Mouse (Mus musculus): ENCODE results near the gene Sh3d21. TPM values are rescaled to one million over a fixed set of nuclear protein-coding genes. Genes with fewer than 3 reads are reported as not detected.

The Sh3d21 gene
- total and polyA plus RNA-seq, 3 experiments = 1.5 to 2.7 (median 2.0) TPM

DNA sequence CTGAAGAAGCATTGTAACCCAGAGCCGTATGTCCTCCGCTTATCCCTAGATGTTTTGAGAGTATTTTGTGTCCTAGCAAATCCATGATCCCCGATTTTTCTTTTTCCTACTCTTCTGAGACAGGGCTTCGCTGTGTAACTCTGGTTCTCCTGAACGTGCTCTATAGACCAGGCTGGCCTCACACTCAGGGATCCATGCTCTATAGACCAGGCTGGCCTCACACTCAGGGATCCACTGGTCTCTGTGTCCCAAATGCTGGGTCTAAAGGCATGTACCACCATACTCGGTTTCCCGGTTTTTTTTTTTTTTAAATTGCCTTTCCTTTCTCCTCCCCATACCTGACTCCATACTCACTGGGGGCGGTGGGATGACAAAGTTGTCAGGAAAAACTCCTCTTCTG lies 2.3 kb downstream of the Sh3d21 start:
- Histone ChIP-seq H3K4me3 (no peak overlapping the region), H3K9ac (ENCODE audit: low read depth, low read length) (no peak overlapping the region), H3K4me1 (ENCODE audit: control insufficient read depth, insufficient read depth, low read length) (peaks cover 3% of the 10 kb centered on the region), H3K27ac (no peak overlapping the region), H3K27me3 (ENCODE audit: control insufficient read depth, insufficient read depth, low read length) (no peaks in the 10 kb centered on the region), H3K79me2 (replicated peaks; ENCODE audit: control insufficient read depth, insufficient read depth, low read length) (no peaks in the 10 kb centered on the region), H3K36me3 (ENCODE audit: control insufficient read depth, insufficient read depth, low read length) (peaks cover 4% of the 10 kb centered on the region; the same call in 1 of the 2 replicates)
- TF ChIP-seq POLR2A (IDR thresholded peaks at IDR 0.05; ENCODE audit: insufficient read depth, low read depth, low read length) (no peak), EP300 (IDR thresholded peaks at IDR 0.05; ENCODE audit: insufficient read depth, low read depth, low read length) (no peak), CTCF (IDR thresholded peaks at IDR 0.05) (no peak)
- intact Hi-C loops (cut with DNase I) = no loop called here
- no peak for DNase-seq
- WGBS = 93% methylated on average over 8 of the region's 8 CpGs

DNA sequence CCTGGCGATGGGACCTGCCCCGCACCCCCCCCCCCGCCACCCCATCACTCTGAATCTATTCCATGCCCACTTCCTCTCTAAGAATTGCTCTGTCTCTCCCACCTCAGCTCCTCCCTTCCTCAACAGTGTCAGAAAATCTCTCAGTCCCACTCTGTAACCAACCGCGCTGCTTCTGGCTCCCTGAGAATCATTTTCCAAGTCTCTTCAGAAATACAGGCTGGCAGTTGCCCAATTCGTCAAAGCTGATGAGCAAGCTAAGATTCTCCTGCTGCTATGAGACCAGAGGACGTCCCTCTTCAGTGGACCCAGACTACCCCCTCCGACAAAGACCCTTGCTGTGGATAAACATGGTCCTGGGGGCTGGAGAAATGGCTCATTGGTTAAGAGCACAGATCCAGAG lies 3.8 kb downstream of the Sh3d21 start:
- no peak overlapping the region for H3K9ac ChIP-seq (ENCODE audit: low read depth, low read length)
- no peak overlapping the region for H3K27ac ChIP-seq
- no peaks in the 10 kb centered on the region for H3K36me3 ChIP-seq (ENCODE audit: control insufficient read depth, insufficient read depth, low read length)
- no peaks in the 10 kb centered on the region for H3K79me2 ChIP-seq (replicated peaks; ENCODE audit: control insufficient read depth, insufficient read depth, low read length)
- WGBS = 62% methylated on average over 8 of the region's 8 CpGs
- H3K27me3 ChIP-seq (ENCODE audit: control insufficient read depth, insufficient read depth, low read length) = no peaks in the 10 kb centered on the region
- TF ChIP-seq CTCF (IDR thresholded peaks at IDR 0.05) (no peak), EP300 (IDR thresholded peaks at IDR 0.05; ENCODE audit: insufficient read depth, low read depth, low read length) (no peak), POLR2A (IDR thresholded peaks at IDR 0.05; ENCODE audit: insufficient read depth, low read depth, low read length) (no peak)
- peaks cover 7% of the 10 kb centered on the region for H3K4me1 ChIP-seq (ENCODE audit: control insufficient read depth, insufficient read depth, low read length)
- DNase-seq = peak in 1 of 2 experiments; percentile 13
- intact Hi-C loops (cut with DNase I) = no loop called here
- no peak overlapping the region for H3K4me3 ChIP-seq

DNA sequence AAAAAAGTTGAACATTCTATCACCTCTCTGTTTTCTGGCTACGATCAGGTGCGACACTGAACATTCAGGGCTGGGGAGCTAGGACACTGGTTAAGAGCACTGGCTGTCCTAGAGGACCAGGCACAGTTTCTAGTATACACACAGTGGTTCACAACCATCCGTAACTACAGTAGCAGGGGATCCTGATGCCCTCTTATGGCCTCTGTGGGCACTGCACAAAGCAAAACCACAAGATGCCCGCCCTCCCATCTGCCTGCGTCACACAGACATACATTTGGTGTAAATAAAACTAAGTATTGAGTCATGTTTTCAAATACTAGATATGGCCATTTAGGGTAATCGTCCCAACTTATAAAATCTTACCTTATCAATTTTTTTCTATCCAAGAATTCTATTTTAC lies 5.7 kb downstream of the Sh3d21 start:
- TF ChIP-seq EP300 (IDR thresholded peaks at IDR 0.05; ENCODE audit: insufficient read depth, low read depth, low read length) (no peak), CTCF (IDR thresholded peaks at IDR 0.05) (peak; percentile 51)
- DNase-seq = no peak
- Histone ChIP-seq H3K4me1 (ENCODE audit: control insufficient read depth, insufficient read depth, low read length) (peaks cover 6% of the 10 kb centered on the region), H3K27me3 (ENCODE audit: control insufficient read depth, insufficient read depth, low read length) (no peaks in the 10 kb centered on the region), H3K36me3 (ENCODE audit: control insufficient read depth, insufficient read depth, low read length) (no peaks in the 10 kb centered on the region), H3K4me3 (no peak overlapping the region), H3K79me2 (replicated peaks; ENCODE audit: control insufficient read depth, insufficient read depth, low read length) (no peaks in the 10 kb centered on the region), H3K9ac (ENCODE audit: low read depth, low read length) (no peak overlapping the region), H3K27ac (no peak overlapping the region)
- WGBS = 92% methylated on average over 6 of the region's 6 CpGs
- intact Hi-C loops (cut with DNase I) = no loop called here

DNA sequence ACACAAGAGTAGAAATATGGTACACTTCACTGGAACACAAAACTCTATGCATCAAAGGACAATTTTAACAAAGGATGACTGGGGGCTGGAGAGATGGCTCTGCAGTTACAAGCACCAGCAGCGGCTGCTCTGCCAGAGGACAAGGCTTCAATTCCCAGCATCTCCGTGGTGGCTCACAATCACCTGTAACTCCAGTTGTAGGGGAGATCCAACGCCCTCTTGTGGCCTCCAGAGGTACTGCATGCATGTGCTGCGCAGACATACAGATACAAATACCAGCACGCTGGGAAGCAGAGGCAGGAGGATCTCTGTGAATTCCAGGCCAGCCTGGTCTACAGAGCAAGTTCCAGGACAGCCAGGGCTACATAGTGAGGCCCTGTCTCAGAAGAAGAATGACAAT lies 6.7 kb downstream of the Sh3d21 start:
- TF ChIP-seq EP300 (IDR thresholded peaks at IDR 0.05; ENCODE audit: insufficient read depth, low read depth, low read length) (no peak), CTCF (IDR thresholded peaks at IDR 0.05) (peak; percentile 82)
- H3K27me3 ChIP-seq (ENCODE audit: control insufficient read depth, insufficient read depth, low read length) = no peaks in the 10 kb centered on the region
- no peaks in the 10 kb centered on the region for H3K79me2 ChIP-seq (replicated peaks; ENCODE audit: control insufficient read depth, insufficient read depth, low read length)
- peaks cover 6% of the 10 kb centered on the region for H3K4me1 ChIP-seq (ENCODE audit: control insufficient read depth, insufficient read depth, low read length)
- no peaks in the 10 kb centered on the region for H3K36me3 ChIP-seq (ENCODE audit: control insufficient read depth, insufficient read depth, low read length)
- no peak overlapping the region for H3K9ac ChIP-seq (ENCODE audit: low read depth, low read length)
- intact Hi-C loops (cut with DNase I) = no loop called here
- WGBS = 65% methylated on average over 5 of the region's 5 CpGs
- peak in 1 of 2 experiments; percentile 44 for DNase-seq
- H3K4me3 ChIP-seq = no peak overlapping the region
- no peak overlapping the region for H3K27ac ChIP-seq

DNA sequence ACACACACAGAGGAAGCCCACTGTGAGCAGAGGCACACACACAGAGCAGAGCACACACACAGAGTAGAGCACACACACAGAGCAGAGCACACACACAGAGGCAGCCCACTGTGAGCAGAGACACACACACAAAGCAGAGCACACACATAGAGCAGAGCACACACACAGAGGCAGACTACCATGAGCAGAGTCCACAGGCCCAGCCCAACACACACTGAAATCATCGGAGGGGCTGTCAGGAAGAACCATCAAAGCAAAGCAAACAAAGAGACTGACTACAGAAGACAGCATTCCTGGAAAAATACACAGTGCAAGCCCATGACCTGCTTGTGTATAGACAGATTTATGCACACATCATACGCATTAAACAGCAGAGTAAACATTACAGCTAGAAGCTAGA lies 7.4 kb downstream of the Sh3d21 start:
- H3K79me2 ChIP-seq (replicated peaks; ENCODE audit: control insufficient read depth, insufficient read depth, low read length) = no peaks in the 10 kb centered on the region
- H3K4me1 ChIP-seq (ENCODE audit: control insufficient read depth, insufficient read depth, low read length) = peaks cover 7% of the 10 kb centered on the region
- H3K9ac ChIP-seq (ENCODE audit: low read depth, low read length) = no peak overlapping the region
- 51% methylated on average over 2 of the region's 2 CpGs for WGBS
- H3K27me3 ChIP-seq (ENCODE audit: control insufficient read depth, insufficient read depth, low read length) = no peaks in the 10 kb centered on the region
- no peak overlapping the region for H3K4me3 ChIP-seq
- TF ChIP-seq CTCF (IDR thresholded peaks at IDR 0.05) = no peak
- TF ChIP-seq EP300 (IDR thresholded peaks at IDR 0.05; ENCODE audit: insufficient read depth, low read depth, low read length) = no peak
- TF ChIP-seq POLR2A (IDR thresholded peaks at IDR 0.05; ENCODE audit: insufficient read depth, low read depth, low read length) = no peak
- H3K27ac ChIP-seq = no peak overlapping the region
- intact Hi-C loops (cut with DNase I) = no loop called here
- no peaks in the 10 kb centered on the region for H3K36me3 ChIP-seq (ENCODE audit: control insufficient read depth, insufficient read depth, low read length)
- DNase-seq = no peak

DNA sequence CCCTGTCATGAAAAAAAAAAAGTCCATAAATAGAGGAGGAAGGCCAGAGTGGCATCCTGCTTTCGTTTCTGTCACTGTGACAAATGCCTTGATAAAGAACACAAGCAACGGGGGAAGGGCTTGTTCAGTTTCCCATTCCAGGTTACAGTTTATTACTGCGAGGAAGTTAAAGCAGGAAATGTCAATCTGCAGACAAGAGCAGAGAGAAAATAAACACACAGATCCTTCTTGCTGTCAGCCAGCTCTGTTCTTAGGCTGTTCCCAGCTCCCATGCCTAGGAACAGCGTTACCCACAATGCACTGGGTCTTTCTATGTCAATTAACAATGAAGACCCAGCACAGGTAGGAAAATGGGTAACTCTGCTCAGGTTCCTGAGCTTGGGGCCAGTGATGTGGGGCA lies 8.1 kb downstream of the Sh3d21 start:
- Histone ChIP-seq H3K4me1 (ENCODE audit: control insufficient read depth, insufficient read depth, low read length) (peaks cover 13% of the 10 kb centered on the region), H3K36me3 (ENCODE audit: control insufficient read depth, insufficient read depth, low read length) (no peaks in the 10 kb centered on the region), H3K27ac (peak overlapping the region; percentile 51), H3K79me2 (replicated peaks; ENCODE audit: control insufficient read depth, insufficient read depth, low read length) (no peaks in the 10 kb centered on the region), H3K4me3 (no peak overlapping the region), H3K9ac (ENCODE audit: low read depth, low read length) (no peak overlapping the region), H3K27me3 (ENCODE audit: control insufficient read depth, insufficient read depth, low read length) (no peaks in the 10 kb centered on the region)
- WGBS = 24% methylated on average over 4 of the region's 4 CpGs
- TF ChIP-seq POLR2A (IDR thresholded peaks at IDR 0.05; ENCODE audit: insufficient read depth, low read depth, low read length) = peak; percentile 29; the same call in 1 of the 2 replicates
- no peak for TF ChIP-seq EP300 (IDR thresholded peaks at IDR 0.05; ENCODE audit: insufficient read depth, low read depth, low read length)
- no peak for DNase-seq
- intact Hi-C loops (cut with DNase I) = no loop called here

All from heart, adult 2 months (tissue).